Mouse (Mus musculus) embryo, embryonic 11.5 days (tissue): ENCODE measurements around the gene Gpatch1.

Source experiments
- DNase-seq: peaks from one replicate; pipeline ENCODE4 v3.0.0-alpha.2; 2012; ENCODE audit warnings: low read depth, low spot score

The Gpatch1 gene

GRCm38 (mm10) chr7:35317729-35318609 lies at the start of gene Gpatch1:
Gene Gpatch1 (minus strand): TSS chr7:35318440.
- peak; percentile 80 for DNase-seq

DNA sequence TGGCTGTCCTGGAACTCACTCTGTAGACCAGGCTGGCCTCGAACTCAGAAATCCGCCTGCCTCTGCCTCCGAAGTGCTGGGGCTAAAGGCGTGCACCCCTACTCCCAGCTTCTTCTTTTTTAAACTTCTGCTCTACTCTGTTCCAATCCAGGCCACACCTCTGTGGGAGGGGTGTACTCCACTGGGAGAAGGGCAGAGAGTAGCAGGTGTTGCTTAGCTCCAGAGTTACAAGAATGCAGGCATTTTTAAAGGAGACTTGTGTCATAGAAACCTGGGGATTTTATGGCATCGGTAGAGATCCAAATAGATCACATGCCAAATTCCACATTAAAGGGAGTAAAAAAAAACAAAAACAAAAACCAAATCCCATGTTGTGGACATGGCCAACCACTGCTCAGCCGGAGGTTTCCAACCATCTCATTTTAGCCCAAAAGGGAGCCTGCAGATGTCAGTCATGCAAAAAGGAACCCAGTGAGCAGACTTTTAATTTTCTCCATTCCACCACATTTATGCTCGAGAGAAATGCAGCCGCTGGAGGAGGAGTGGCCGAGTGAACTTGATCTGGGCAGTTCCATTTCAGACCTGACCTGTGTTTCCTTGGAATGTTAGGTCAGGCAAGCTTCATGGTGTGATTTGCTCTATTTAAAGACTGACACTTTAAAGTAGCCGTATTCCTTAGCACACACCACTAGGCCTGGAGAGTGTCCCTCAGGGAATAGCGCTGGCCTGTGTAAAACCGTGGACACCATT lies 47.1 kb upstream of the Gpatch1 start:
- no peak for DNase-seq

GRCm38 (mm10) chr7:35362868-35363267 lies 44.6 kb upstream of the Gpatch1 start:
- DNase-seq: no peak

GRCm38 (mm10) chr7:35362253-35362652 lies 44.0 kb upstream of the Gpatch1 start:
- no peak for DNase-seq

GRCm38 (mm10) chr7:35357621-35358020 lies 39.4 kb upstream of the Gpatch1 start:
- DNase-seq: no peak

GRCm38 (mm10) chr7:35355303-35355872 lies 37.1 kb upstream of the Gpatch1 start:
- DNase-seq: no peak

GRCm38 (mm10) chr7:35353306-35353705 lies 35.1 kb upstream of the Gpatch1 start:
- DNase-seq: no peak

DNA sequence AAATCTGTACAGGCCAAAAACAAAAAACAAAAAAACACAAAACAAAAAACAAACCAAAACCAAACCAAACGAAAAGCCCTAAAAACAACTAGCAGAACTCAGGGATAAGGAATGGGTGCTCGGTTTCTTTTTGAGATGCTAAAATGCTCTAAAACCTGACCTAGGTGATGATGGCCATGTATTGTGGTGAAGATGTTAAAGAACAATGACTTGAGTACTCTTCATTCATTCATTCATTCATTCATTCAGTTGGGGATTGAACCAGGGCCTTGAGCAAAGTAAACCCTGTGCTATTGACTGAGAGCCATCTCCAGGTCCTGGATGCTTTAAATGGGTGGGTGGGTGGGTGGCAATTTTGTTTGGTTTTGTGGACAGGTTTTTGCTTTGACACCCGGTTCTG lies 32.9 kb upstream of the Gpatch1 start:
- no peak for DNase-seq

- no peak for DNase-seq
Observed at GRCm38 (mm10) chr7:35349886-35350684, 31.8 kb upstream of the Gpatch1 start.

- no peak for DNase-seq
Observed at GRCm38 (mm10) chr7:35349022-35349421, 30.8 kb upstream of the Gpatch1 start.

GRCm38 (mm10) chr7:35347918-35348700 lies 29.9 kb upstream of the Gpatch1 start:
- DNase-seq: no peak

GRCm38 (mm10) chr7:35344785-35345330 lies 26.6 kb upstream of the Gpatch1 start:
- no peak for DNase-seq

DNA sequence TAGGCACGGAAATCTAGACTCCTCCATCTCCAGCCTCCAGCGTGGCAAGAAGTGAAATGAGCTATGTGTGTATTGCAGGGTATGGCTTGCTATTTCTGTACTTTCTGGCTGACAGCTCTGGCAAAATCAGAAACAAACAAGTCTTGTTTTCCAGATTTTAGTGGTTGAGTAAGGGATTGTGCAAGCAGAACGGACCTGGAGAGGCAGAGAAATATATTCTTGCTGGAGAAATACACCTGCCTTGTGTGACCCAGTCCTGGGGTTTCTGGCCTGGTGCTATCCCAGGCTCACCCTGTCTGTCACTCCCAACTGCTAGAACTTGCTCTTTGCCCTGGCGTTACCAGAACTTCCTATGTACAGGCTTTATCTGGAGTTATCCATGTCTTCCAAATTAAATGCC lies 24.3 kb upstream of the Gpatch1 start:
- DNase-seq: no peak

- DNase-seq: no peak
Observed at GRCm38 (mm10) chr7:35341282-35341681, 23.0 kb upstream of the Gpatch1 start.

DNA sequence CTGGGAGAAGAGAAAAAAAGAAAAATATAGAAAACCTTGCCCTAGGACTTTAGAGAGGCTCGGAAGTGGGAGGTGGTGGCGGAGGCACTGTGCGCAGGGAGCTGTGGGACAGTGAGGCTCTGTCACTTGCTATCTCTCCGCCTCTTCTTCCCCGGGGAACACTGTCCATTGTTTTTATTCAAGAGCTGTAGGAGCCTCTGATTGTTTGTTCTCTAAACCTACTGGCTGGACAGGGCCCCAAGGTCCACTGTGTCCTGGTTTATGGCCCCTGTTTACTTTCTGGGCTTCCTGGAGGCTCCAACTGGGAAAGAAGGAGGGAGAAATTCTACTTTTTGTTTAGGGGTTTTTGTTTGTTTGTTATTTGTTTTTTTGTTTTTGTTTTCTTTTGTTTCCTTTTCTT lies 22.0 kb upstream of the Gpatch1 start:
- DNase-seq: no peak

DNA sequence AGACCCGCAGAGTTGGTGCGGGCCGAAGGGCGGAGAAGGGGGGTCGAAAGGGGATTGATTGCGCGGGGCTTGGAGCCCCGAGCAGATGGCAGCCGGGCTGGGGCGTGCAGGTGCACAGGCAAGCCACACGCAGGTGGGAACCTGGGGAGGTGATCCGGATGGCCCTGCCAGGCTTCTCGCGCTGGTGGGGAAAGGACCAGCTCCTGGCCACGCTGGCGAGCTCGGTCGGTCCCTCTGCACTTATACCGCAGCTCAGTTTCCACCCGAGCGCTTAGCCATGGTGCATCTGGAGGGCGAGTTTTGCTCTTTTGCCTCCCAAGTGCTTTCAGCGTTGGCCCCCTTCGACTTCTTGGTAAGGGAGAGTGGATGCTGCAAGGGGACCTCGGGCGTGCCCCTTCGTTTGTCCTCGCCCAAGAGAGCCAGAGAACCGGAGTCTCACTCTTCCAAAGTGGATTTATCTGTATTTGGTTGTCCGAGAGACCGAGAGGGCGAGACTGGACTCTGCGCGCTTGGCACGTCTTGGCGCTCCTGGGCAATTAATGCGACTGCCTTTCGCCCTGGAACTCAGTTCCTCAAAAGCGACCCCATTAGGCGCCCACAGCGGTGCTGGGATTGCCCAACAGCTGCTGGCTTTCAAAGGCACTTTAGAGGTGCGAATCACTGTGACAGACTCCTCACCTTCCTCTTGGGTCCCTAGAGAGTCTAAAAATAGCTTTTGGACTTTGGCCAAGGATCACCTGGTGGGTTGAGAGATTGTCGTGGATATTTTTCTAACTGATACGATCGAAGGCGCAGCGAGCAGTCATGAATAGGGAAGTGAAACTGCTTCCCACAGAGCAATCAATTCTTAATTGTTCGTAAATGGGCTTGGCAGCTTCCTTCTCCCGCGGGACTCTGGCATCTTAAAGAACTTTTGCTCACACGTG lies 16.6 kb upstream of the Gpatch1 start:
- peak; percentile 13 for DNase-seq

DNA sequence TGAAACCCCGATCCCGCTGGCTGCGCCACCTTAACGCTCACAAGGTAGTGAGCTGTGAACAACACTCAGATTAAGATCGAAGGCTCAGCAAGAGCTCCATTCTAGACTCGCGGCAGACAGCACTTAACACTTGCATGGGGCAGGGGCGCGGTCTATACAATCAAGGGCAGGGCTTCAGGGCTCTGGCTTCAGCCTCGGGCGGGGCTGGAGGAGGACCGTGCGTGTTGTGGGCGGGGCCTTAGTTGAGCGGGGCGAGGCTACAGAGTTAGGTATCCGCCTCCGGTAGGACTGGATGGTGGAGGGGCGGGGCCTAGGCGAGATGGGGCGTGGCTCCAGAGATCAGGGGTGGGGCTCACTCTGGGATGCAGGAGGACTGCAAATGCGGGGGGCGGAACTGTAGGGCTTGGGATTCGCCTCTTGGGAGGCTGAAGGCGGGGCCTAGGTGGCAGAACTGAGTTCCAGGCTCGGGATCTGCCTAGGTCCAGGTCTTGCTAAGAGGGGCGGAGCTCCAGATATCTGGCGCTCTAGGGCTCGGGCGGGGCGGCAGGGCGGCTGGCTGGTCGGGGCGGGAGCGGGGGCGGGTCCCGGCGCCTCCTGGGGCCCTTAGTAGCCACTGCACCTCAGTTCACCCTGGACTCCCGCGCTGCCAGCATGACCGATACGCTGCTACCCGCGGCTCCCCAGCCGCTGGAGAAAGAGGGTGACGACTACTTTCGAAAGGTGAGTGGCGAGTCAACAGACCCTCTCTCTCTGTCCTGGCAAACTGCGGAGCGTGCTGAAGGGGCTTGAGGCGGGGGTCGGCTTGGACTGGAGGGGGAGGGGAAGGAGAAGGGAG lies 15.7 kb upstream of the Gpatch1 start, which contains the start of gene Rhpn2:
Rhpn2 (plus strand) TSS at position 479 of the 835 bp plus-strand sequence.
- DNase-seq: peak; percentile 97

DNA sequence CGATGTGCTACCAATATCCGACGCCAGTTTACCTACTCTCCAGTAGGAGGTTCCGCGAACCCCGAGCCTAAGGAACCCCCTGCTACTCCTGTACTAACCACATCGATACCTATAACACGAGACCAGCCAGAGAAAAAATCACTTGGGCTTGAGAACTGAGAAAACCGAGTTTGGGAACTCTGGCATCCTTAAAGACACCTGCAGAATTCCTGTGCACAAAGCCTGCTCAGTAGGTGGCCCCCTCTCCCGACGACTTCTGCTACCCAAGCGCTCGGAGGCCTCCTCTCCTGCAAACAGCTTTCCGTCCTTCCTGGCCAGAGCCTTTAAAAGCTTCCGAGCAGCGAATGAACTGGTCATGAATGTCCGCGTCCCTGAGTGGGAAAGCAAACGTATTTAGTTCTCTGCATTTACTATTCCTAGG lies 15.0 kb upstream of the Gpatch1 start:
- no peak for DNase-seq
